Mouse (Mus musculus) stomach, postnatal 0 days (tissue): ENCODE data around the gene Cacna1a. TPM values are rescaled to one million over a fixed set of nuclear protein-coding genes. Genes with fewer than 3 reads are reported as not detected.

Experiments used
- ATAC-seq: fragments of 200-750 bp; cut with Nextera tagmentation; 2 replicates; pipeline ENCODE4 v1.8.0; 2017; ENCODE audit not compliant: low FRiP score, low TSS enrichment
- DNase-seq: peaks from one replicate; pipeline ENCODE4 v3.0.0-alpha.2; 2016; ENCODE audit warnings: low spot score
- H3K27ac ChIP-seq: fragments of 300-500 bp; sonication (generic); replicated peaks from 2 replicates; pipeline ENCODE4 v1.5.1; 2014; ENCODE audit warnings: mild to moderate bottlenecking, control low read depth
- H3K27me3 ChIP-seq: fragments of 300-500 bp; sonication (generic); 2 replicates; pipeline ENCODE4 v1.6.1; 2014; ENCODE audit warnings: low read length; ENCODE audit not compliant: control insufficient read depth, insufficient read depth
- H3K36me3 ChIP-seq: fragments of 300-500 bp; sonication (generic); 2 replicates; pipeline ENCODE4 v1.6.1; 2014; ENCODE audit warnings: low read length, mixed read lengths; ENCODE audit not compliant: control insufficient read depth, insufficient read depth
- H3K4me1 ChIP-seq: fragments of 300-500 bp; sonication (generic); replicated peaks from 2 replicates; pipeline ENCODE4 v1.6.1; 2014; ENCODE audit warnings: antibody characterized with exemption; ENCODE audit not compliant: control insufficient read depth, insufficient read depth
- H3K4me2 ChIP-seq: fragments of 300-500 bp; sonication (generic); replicated peaks from 2 replicates; pipeline ENCODE4 v1.6.1; 2014; ENCODE audit warnings: low read depth, mild to moderate bottlenecking, control low read depth, moderate library complexity
- H3K4me3 ChIP-seq: fragments of 300-500 bp; sonication (generic); 2 replicates; pipeline ENCODE4 v1.5.1; 2014; ENCODE audit warnings: low read depth, low read length, control low read depth
- H3K9ac ChIP-seq: fragments of 300-500 bp; sonication (generic); 2 replicates; pipeline ENCODE4 v1.6.1; 2014; ENCODE audit warnings: mild to moderate bottlenecking, low read length, control low read depth, mixed read lengths
- H3K9me3 ChIP-seq: fragments of 300-500 bp; sonication (generic); 2 replicates; pipeline ENCODE4 v1.6.1; 2016; ENCODE audit warnings: low read length; ENCODE audit not compliant: control insufficient read depth
- CTCF ChIP-seq: IDR thresholded peaks from 2 replicates; pipeline ENCODE4 v1.5.1; 2016; ENCODE audit warnings: antibody characterized with exemption, low read depth, mild to moderate bottlenecking, moderate library complexity
- EP300 ChIP-seq: optimal IDR thresholded peaks from 2 replicates; pipeline ENCODE3; 2016; ENCODE audit warnings: antibody characterized with exemption
- WGBS: fragments of 180-500 bp; shearing (Covaris S2); extraction: QIAGEN DNeasy Blood & Tissue Kit; methylation state at CpG from one replicate; pipeline ENCODE4 v1.1.7; 2014; 5-methylcytosine and 5-hydroxymethylcytosine counted together
- polyA plus RNA-seq: library from polyadenylated mRNA; unstranded; fragments of >200 nt; fragmentation: Nextera tagmentation; extraction: Ambion mirVana; gene quantifications from 2 replicates; pipeline ENCODE4 v1.2.1, GENCODE M21; 2015

Gene Cacna1a
- polyA plus RNA-seq, 1 experiment from 2014 or later: 2.9 TPM

- Histone ChIP-seq H3K9ac (no peak overlapping the region), H3K4me2 (no peak overlapping the region), H3K4me3 (no peak overlapping the region), H3K9me3 (no peaks in the 10 kb centered on the region), H3K4me1 (no peaks in the 10 kb centered on the region), H3K36me3 (no peaks in the 10 kb centered on the region), H3K27ac (no peak overlapping the region), H3K27me3 (no peaks in the 10 kb centered on the region)
- DNase-seq: no peak
- ATAC-seq: no peak
- no peak for TF ChIP-seq CTCF
- no peak for TF ChIP-seq EP300
- 83% methylated on average over 7 of the region's 7 CpGs for WGBS
These were observed 37.8 kb downstream of the Cacna1a start for GRCm38 (mm10) chr8:84426087-84426486.

DNA sequence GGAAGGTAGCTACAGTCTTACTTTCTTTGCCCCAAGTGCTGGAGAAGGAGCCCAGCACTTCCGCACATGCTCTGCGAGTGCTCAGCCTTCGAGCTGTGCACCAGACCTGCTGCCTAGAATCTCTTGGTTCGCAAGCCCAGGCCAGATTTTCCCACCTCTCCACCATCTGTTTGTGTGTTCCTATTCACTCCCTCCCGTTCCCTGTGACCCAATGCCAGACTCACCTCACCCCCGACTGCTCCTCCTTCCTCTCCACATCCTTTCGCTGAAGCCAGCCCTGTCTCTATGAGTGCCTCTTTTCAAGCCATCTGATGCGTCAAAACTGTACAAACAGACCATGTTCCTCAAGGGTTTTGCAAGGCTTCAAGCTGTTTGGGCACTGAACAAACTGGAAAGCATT lies 38.3 kb downstream of the Cacna1a start:
- TF ChIP-seq CTCF (no peak), EP300 (no peak)
- 84% methylated on average over 8 of the region's 8 CpGs for WGBS

DNA sequence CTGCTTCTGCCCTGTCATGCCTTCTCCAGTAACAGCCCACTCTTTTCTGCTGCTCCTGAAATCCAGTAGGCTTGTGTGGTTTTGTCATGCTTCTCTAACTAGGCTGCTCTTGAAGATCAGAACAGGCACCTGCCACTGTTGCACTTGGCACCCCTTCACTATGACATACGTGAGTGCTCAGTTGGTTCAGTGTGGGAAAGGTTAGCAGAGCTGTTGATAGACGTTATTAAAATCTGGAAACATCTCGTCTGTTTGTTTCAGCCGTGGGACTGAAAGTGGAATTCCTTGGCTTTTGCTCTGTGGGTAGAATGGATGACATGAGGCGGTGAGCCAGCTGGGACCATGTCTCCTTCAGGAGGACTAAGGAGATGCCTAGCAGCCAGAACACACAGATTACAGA lies 39.8 kb downstream of the Cacna1a start:
- no peaks in the 10 kb centered on the region for H3K9me3 ChIP-seq
- H3K4me3 ChIP-seq: no peak overlapping the region
- H3K36me3 ChIP-seq: no peaks in the 10 kb centered on the region
- no peak overlapping the region for H3K9ac ChIP-seq
- no peak overlapping the region for H3K4me2 ChIP-seq
- 66% methylated on average over 5 of the region's 5 CpGs for WGBS
- ATAC-seq (no peak), DNase-seq (no peak)
- no peaks in the 10 kb centered on the region for H3K27me3 ChIP-seq
- H3K27ac ChIP-seq: no peak overlapping the region
- no peak for TF ChIP-seq CTCF
- no peak for TF ChIP-seq EP300
- no peaks in the 10 kb centered on the region for H3K4me1 ChIP-seq

More for the DNA sequence above, 38.3 kb downstream of the Cacna1a start:
- H3K4me3 ChIP-seq: no peak overlapping the region
- no peaks in the 10 kb centered on the region for H3K9me3 ChIP-seq
- ATAC-seq (no peak), DNase-seq (no peak)
- no peak overlapping the region for H3K9ac ChIP-seq
- no peak overlapping the region for H3K4me2 ChIP-seq
- no peaks in the 10 kb centered on the region for H3K4me1 ChIP-seq
- no peaks in the 10 kb centered on the region for H3K36me3 ChIP-seq
- no peak overlapping the region for H3K27ac ChIP-seq
- no peaks in the 10 kb centered on the region for H3K27me3 ChIP-seq

DNA sequence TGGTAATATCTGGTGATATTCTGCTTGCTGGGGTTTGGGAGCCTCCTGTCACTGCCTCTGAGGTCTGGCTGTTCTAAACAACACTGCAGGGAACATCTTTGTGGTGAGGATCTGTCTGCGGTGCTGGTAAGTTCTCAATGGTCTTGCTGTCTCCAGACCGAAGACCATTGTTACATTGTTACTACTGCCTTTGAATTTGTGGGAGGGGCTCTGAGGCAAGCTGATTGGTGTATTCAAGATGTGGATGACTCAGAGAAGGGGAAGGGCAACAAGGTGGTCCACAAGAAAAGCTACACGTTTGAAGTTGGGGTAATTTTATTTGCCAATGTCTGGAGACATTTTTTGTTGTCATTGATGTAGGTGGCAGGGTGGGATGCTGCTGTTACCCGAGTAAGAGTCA lies 40.8 kb downstream of the Cacna1a start:
- no peaks in the 10 kb centered on the region for H3K27me3 ChIP-seq
- ATAC-seq: no peak

DNA sequence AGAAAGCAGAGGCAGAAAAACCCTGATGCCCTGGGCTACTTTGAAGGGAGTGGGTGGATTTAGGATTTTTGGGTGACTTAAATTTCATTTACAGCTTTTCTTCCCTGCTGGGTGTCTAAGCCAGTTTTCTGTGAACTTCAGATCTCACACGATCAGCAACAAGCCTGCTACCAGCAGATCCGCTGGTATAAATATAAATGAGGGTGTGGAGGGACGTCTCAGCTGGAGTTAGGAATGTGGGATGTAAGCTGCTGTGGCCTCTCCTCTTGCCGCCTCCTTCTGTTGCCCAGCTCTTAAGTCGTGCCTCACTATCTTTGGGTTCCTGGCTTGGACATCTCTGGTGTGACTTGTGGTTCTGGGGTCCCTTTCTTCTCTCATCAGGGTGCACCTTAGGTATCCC lies 41.3 kb downstream of the Cacna1a start:
- H3K27me3 ChIP-seq: no peaks in the 10 kb centered on the region
- TF ChIP-seq CTCF (no peak), EP300 (no peak)
- no peak overlapping the region for H3K27ac ChIP-seq
- DNase-seq (no peak), ATAC-seq (no peak)
- no peaks in the 10 kb centered on the region for H3K4me1 ChIP-seq
- no peaks in the 10 kb centered on the region for H3K36me3 ChIP-seq
- WGBS: 22% methylated on average over 5 of the region's 5 CpGs
- H3K4me3 ChIP-seq: no peak overlapping the region
- no peak overlapping the region for H3K4me2 ChIP-seq
- H3K9ac ChIP-seq: no peak overlapping the region
- H3K9me3 ChIP-seq: no peaks in the 10 kb centered on the region

More for the DNA sequence above, 40.8 kb downstream of the Cacna1a start:
- H3K4me2 ChIP-seq: no peak overlapping the region
- no peaks in the 10 kb centered on the region for H3K4me1 ChIP-seq
- 36% methylated on average over 4 of the region's 4 CpGs for WGBS
- no peak overlapping the region for H3K4me3 ChIP-seq
- no peak overlapping the region for H3K27ac ChIP-seq
- TF ChIP-seq EP300: no peak
- TF ChIP-seq CTCF: no peak
- no peak for DNase-seq
- no peak overlapping the region for H3K9ac ChIP-seq
- H3K36me3 ChIP-seq: no peaks in the 10 kb centered on the region
- no peaks in the 10 kb centered on the region for H3K9me3 ChIP-seq

DNA sequence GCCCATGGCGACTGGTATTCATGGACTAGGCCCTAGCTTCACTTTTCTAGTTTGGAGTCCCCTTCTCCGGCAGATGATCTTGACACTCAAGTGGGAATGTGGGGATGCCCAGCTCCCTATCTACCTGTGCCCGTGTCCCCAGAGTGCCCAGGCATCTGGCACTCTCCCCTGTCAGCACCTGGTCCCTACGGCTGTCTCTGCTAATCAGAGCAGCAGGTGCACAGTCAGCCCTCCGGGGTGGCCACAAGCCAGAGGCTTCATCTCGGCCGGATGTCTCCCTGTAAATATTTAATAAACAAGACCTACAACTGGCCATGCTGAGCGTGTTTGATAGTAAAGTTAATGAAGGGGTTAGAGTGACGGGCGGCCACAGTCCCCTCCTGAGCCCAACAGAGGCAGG lies 47.1 kb downstream of the Cacna1a start:
- H3K4me2 ChIP-seq: no peak overlapping the region
- no peaks in the 10 kb centered on the region for H3K4me1 ChIP-seq
- 58% methylated on average over 10 of the region's 10 CpGs for WGBS
- no peak for ATAC-seq
- no peaks in the 10 kb centered on the region for H3K27me3 ChIP-seq
- H3K27ac ChIP-seq: no peak overlapping the region
- H3K9ac ChIP-seq: no peak overlapping the region
- TF ChIP-seq EP300 (no peak), CTCF (no peak)
- no peak for DNase-seq
- no peaks in the 10 kb centered on the region for H3K9me3 ChIP-seq
- H3K4me3 ChIP-seq: no peak overlapping the region
- H3K36me3 ChIP-seq: no peaks in the 10 kb centered on the region
